Mouse (Mus musculus) stomach, postnatal 0 days (tissue): ENCODE data around the gene Vwf. TPM values are rescaled to one million over a fixed set of nuclear protein-coding genes. Genes with fewer than 3 reads are reported as not detected.

Experiments
- ATAC-seq: fragments of 200-750 bp; cut with Nextera tagmentation; 2 replicates; pipeline ENCODE4 v1.8.0; 2017; ENCODE audit not compliant: low FRiP score, low TSS enrichment
- DNase-seq: peaks from one replicate; pipeline ENCODE4 v3.0.0-alpha.2; 2016; ENCODE audit warnings: low spot score
- H3K27ac ChIP-seq: fragments of 300-500 bp; sonication (generic); replicated peaks from 2 replicates; pipeline ENCODE4 v1.5.1; 2014; ENCODE audit warnings: mild to moderate bottlenecking, control low read depth
- H3K27me3 ChIP-seq: fragments of 300-500 bp; sonication (generic); 2 replicates; pipeline ENCODE4 v1.6.1; 2014; ENCODE audit warnings: low read length; ENCODE audit not compliant: control insufficient read depth, insufficient read depth
- H3K36me3 ChIP-seq: fragments of 300-500 bp; sonication (generic); 2 replicates; pipeline ENCODE4 v1.6.1; 2014; ENCODE audit warnings: low read length, mixed read lengths; ENCODE audit not compliant: control insufficient read depth, insufficient read depth
- H3K4me1 ChIP-seq: fragments of 300-500 bp; sonication (generic); replicated peaks from 2 replicates; pipeline ENCODE4 v1.6.1; 2014; ENCODE audit warnings: antibody characterized with exemption; ENCODE audit not compliant: control insufficient read depth, insufficient read depth
- H3K4me2 ChIP-seq: fragments of 300-500 bp; sonication (generic); replicated peaks from 2 replicates; pipeline ENCODE4 v1.6.1; 2014; ENCODE audit warnings: low read depth, mild to moderate bottlenecking, control low read depth, moderate library complexity
- H3K4me3 ChIP-seq: fragments of 300-500 bp; sonication (generic); 2 replicates; pipeline ENCODE4 v1.5.1; 2014; ENCODE audit warnings: low read depth, low read length, control low read depth
- H3K9ac ChIP-seq: fragments of 300-500 bp; sonication (generic); 2 replicates; pipeline ENCODE4 v1.6.1; 2014; ENCODE audit warnings: mild to moderate bottlenecking, low read length, control low read depth, mixed read lengths
- H3K9me3 ChIP-seq: fragments of 300-500 bp; sonication (generic); 2 replicates; pipeline ENCODE4 v1.6.1; 2016; ENCODE audit warnings: low read length; ENCODE audit not compliant: control insufficient read depth
- CTCF ChIP-seq: IDR thresholded peaks from 2 replicates; pipeline ENCODE4 v1.5.1; 2016; ENCODE audit warnings: antibody characterized with exemption, low read depth, mild to moderate bottlenecking, moderate library complexity
- EP300 ChIP-seq: optimal IDR thresholded peaks from 2 replicates; pipeline ENCODE3; 2016; ENCODE audit warnings: antibody characterized with exemption
- WGBS: fragments of 180-500 bp; shearing (Covaris S2); extraction: QIAGEN DNeasy Blood & Tissue Kit; methylation state at CpG from one replicate; pipeline ENCODE4 v1.1.7; 2014; 5-methylcytosine and 5-hydroxymethylcytosine counted together
- polyA plus RNA-seq: library from polyadenylated mRNA; unstranded; fragments of >200 nt; fragmentation: Nextera tagmentation; extraction: Ambion mirVana; gene quantifications from 2 replicates; pipeline ENCODE4 v1.2.1, GENCODE M21; 2015

Gene Vwf
- polyA plus RNA-seq, 1 experiment from 2014 or later = 7.8 TPM

DNA sequence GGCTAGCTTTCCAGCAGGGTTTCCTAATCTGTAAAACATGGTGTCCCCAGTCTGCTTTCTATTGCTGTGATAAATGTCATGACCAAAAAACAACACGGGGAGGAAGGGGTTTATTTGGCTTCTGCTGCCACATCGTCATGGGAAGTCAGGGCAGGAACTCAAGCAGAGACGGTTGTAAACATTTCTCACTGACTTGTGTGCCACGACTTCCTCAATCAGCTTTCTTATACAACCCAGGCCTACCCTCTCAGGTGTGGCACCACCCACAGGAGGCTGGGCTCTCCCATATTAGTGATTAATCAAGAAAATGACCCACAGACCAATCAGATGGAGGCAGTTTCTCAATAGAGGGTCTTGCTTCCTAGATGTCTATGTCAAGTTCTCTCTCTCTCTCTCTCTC, 48.3 kb downstream of the Vwf start:
- WGBS = 13% methylated on average over 4 of the region's 4 CpGs
- TF ChIP-seq EP300 (no peak), CTCF (no peak)
- Histone ChIP-seq H3K9ac (no peak overlapping the region), H3K4me2 (no peak overlapping the region), H3K9me3 (no peaks in the 10 kb centered on the region), H3K4me3 (no peak overlapping the region), H3K27ac (no peak overlapping the region; the same call in 1 of the 2 replicates), H3K4me1 (peaks cover 10% of the 10 kb centered on the region), H3K27me3 (no peaks in the 10 kb centered on the region), H3K36me3 (no peaks in the 10 kb centered on the region)
- peak; percentile 36 for DNase-seq
- ATAC-seq = no peak

DNA sequence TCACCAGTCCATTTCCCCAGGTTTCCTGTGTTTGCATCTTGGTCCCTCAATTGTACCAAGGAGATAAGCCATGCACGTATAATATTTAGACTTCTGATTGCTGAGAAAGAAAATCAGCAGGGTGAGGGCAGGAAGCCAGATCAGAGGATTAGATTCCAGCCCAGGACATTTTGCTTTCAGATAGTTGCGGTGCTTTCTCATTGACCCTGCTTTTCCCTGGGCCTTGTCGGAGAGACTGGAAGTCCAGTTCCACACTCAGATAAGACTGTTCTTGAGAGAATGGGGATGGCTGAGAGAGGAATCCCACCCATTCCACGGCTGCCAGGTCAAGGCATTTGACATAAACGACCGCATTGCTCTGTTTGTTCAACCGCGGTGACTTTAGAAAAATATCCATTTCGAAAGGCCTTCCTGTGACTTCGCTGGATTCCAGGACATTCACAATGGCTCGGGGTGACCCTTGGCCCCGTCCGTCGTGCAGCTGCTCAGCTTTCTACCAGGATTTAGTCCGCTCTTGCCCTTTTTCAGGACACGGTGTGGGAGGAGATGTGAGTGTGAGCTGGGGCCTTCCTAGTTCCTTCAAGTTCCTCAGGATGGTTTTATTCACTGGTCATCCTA, 50.2 kb downstream of the Vwf start:
- no peak for ATAC-seq
- WGBS = 39% methylated on average over 16 of the region's 16 CpGs
- TF ChIP-seq CTCF = no peak
- no peak for TF ChIP-seq EP300
- H3K4me2 ChIP-seq = no peak overlapping the region
- H3K4me3 ChIP-seq = no peak overlapping the region
- H3K4me1 ChIP-seq = peaks cover 4% of the 10 kb centered on the region
- H3K27me3 ChIP-seq = no peaks in the 10 kb centered on the region
- no peaks in the 10 kb centered on the region for H3K36me3 ChIP-seq
- DNase-seq = no peak
- no peaks in the 10 kb centered on the region for H3K9me3 ChIP-seq
- H3K9ac ChIP-seq = no peak overlapping the region
- no peak overlapping the region; the same call in 1 of the 2 replicates for H3K27ac ChIP-seq

DNA sequence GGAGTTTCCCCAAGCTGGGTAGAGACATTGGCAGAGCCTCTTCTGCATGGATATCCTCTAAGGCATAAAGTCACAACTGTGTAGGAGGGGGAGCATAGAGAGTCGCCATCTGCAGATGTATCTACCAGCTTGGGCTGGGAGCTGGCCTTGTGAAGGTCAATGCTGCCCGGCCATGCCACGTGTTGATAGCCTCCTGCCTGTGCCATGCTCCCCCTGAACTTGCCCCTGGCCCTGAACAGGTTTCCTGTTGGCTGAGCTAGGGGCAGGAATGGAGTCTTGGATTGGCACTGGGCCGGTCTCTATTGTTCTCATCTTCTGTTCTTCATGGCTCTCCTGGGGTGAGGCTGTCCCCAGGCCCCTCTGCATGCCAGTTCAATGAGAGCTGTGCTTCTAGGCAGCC, 51.1 kb downstream of the Vwf start:
- no peak for TF ChIP-seq EP300
- no peak for TF ChIP-seq CTCF
- H3K9me3 ChIP-seq = no peaks in the 10 kb centered on the region
- no peak overlapping the region for H3K9ac ChIP-seq
- H3K36me3 ChIP-seq = no peaks in the 10 kb centered on the region
- no peak overlapping the region for H3K27ac ChIP-seq
- no peak overlapping the region for H3K4me3 ChIP-seq
- peaks cover 4% of the 10 kb centered on the region; the same call in 1 of the 2 replicates for H3K4me1 ChIP-seq
- 89% methylated on average over 4 of the region's 4 CpGs for WGBS
- ATAC-seq (no peak), DNase-seq (no peak)
- no peak overlapping the region for H3K4me2 ChIP-seq
- no peaks in the 10 kb centered on the region for H3K27me3 ChIP-seq

DNA sequence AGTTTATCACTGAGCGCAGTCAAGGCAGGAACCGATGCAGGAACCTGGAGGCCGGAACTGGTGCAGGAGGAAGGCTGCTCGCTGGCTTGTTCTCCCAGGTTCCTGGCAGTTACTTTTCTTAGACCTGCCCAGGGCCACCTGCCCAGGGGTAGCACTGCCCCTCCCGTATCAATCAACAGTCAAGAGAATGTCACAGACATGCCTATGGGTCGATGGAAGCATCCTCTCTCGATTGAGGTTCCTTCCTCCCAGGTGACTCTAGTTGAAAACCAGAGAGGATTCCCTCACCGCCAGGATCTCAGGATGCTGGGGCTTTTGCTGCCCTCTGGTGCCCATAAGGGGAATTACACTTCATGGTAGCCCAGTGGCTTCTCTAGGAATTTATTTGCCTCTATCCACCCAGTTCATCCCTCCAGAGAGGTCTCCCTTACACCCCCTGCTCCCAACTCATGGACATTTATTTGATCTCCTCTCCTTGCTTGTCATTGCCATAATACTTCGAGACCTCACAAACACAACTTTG, 53.5 kb downstream of the Vwf start:
- H3K27ac ChIP-seq = no peak overlapping the region
- H3K9me3 ChIP-seq = no peaks in the 10 kb centered on the region
- H3K4me3 ChIP-seq = no peak overlapping the region
- no peak for ATAC-seq
- H3K4me1 ChIP-seq = peaks cover 6% of the 10 kb centered on the region; the same call in 1 of the 2 replicates
- WGBS = 41% methylated on average over 9 of the region's 9 CpGs
- no peak for TF ChIP-seq EP300
- TF ChIP-seq CTCF = peak; percentile 98
- H3K9ac ChIP-seq = no peak overlapping the region
- no peaks in the 10 kb centered on the region for H3K27me3 ChIP-seq
- peak; percentile 67 for DNase-seq
- no peak overlapping the region for H3K4me2 ChIP-seq
- H3K36me3 ChIP-seq = no peaks in the 10 kb centered on the region

DNA sequence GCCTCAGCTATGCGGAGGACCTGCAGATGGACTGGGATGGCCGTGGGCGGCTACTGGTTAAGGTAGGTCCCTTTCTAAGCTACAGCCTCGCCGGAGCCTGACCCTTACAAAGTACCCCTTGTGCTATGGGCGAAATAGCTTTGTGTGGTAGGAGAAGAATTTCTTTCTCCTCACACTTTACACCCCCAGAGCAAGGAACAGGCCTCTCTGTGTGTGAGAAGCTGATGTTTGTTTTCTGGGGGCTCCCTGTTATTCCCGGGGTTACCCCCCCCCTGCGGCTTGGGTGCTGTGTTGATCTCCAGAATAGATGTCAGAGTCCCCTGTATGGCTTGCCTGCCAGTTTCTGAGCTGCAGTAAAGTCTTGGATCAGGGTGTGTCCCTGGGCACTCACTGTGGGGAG, 54.1 kb downstream of the Vwf start:
- Histone ChIP-seq H3K4me2 (no peak overlapping the region), H3K4me1 (peaks cover 6% of the 10 kb centered on the region; the same call in 1 of the 2 replicates), H3K27ac (no peak overlapping the region), H3K4me3 (no peak overlapping the region), H3K9me3 (no peaks in the 10 kb centered on the region), H3K27me3 (no peaks in the 10 kb centered on the region), H3K9ac (no peak overlapping the region), H3K36me3 (no peaks in the 10 kb centered on the region)
- DNase-seq = no peak
- no peak for TF ChIP-seq EP300
- no peak for TF ChIP-seq CTCF
- WGBS = 80% methylated on average over 8 of the region's 8 CpGs
- ATAC-seq = no peak

DNA sequence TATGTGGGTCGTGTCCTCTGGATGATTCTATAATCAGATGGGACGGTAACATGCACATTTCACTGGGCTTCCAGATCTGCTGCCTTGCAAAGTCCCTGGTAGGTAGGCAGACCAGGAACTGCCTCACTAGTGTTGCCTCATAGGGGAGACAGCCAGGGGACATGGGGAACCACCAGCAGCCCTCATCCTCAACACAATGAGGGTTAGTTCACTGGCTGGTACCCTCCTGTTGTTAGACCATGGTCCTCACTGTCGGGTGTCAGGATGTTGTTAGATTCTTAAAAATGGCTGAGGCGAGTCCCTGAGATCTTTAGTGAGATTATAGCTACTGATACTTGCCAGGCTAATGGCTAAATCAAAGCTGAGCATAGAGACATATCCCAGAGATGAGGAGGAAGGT, 54.6 kb downstream of the Vwf start:
- DNase-seq (no peak), ATAC-seq (no peak)
- peaks cover 6% of the 10 kb centered on the region; the same call in 1 of the 2 replicates for H3K4me1 ChIP-seq
- H3K4me3 ChIP-seq = no peak overlapping the region
- WGBS = 61% methylated on average over 4 of the region's 4 CpGs
- H3K27me3 ChIP-seq = no peaks in the 10 kb centered on the region
- H3K27ac ChIP-seq = no peak overlapping the region
- H3K4me2 ChIP-seq = no peak overlapping the region
- H3K36me3 ChIP-seq = no peaks in the 10 kb centered on the region
- no peak overlapping the region for H3K9ac ChIP-seq
- no peaks in the 10 kb centered on the region for H3K9me3 ChIP-seq
- TF ChIP-seq EP300 (no peak), CTCF (no peak)
